Mouse (Mus musculus) CH12.LX (cell line): ENCODE measurements around the gene Uts2b.

Experiments used
- ELF1 ChIP-seq: IDR thresholded peaks from 2 replicates; pipeline ENCODE4 v1.6.1; 2014; ENCODE audit warnings: low read depth, mild to moderate bottlenecking, inconsistent platforms, low read length, improper control_type of control experiment
- HCFC1 ChIP-seq: IDR thresholded peaks from 2 replicates; pipeline ENCODE4 v1.6.1; 2012; ENCODE audit warnings: low read depth, mild to moderate bottlenecking, inconsistent platforms, low read length, improper control_type of control experiment
- POLR2A ChIP-seq: IDR thresholded peaks from 2 replicates; pipeline ENCODE4 v1.6.1; 2011; ENCODE audit warnings: low read depth, mild to moderate bottlenecking, improper control_type of control experiment, low read length
- SIN3A ChIP-seq: IDR thresholded peaks from 2 replicates; pipeline ENCODE4 v1.6.1; 2012; ENCODE audit warnings: low read length, improper control_type of control experiment, inconsistent platforms
- TCF12 ChIP-seq: IDR thresholded peaks from 2 replicates; pipeline ENCODE4 v1.6.1; 2014; ENCODE audit warnings: low read depth, mild to moderate bottlenecking, inconsistent platforms, low read length, improper control_type of control experiment

GRCm38 (mm10) chr16:27395251-27396037 is 25.4 kb upstream of the Uts2b start:
- TF ChIP-seq TCF12 (peak; percentile 36; the same call in 1 of the 2 replicates), HCFC1 (no peak), SIN3A (0 out of 2 replicates have a peak, but pooled peaks have one; percentile 12), POLR2A (peak; percentile 54), ELF1 (peak; percentile 16; the same call in 1 of the 2 replicates)
